Mouse (Mus musculus): Measurements from ENCODE around the gene Exoc1.

Exoc1 gene

GRCm38 (mm10) chr5:76529040-76529703 is at the start of gene Exoc1:
Gene Exoc1, plus strand, starts transcription at chr5:76529311.
- DNase-seq (ENCODE audit: low spot score in 2 of 2), result peak; percentile 91 to 93

GRCm38 (mm10) chr5:76483811-76484210 is 45.3 kb upstream of the Exoc1 start, which contains the start of gene Gm7271:
Gene Gm7271, plus strand, starts transcription at chr5:76484040.
- DNase-seq (ENCODE audit: low spot score in 2 of 2), result no peak

- peak in 1 of 2 experiments; percentile 45 for DNase-seq (ENCODE audit: low spot score in 2 of 2)
Observed at GRCm38 (mm10) chr5:76495126-76495525, 34.0 kb upstream of the Exoc1 start.

GRCm38 (mm10) chr5:76522446-76522845 is 6.7 kb upstream of the Exoc1 start:
- DNase-seq (ENCODE audit: low spot score in 2 of 2), result peak in 1 of 2 experiments; percentile 10

- no peak for DNase-seq (ENCODE audit: low spot score in 2 of 2)
Observed at GRCm38 (mm10) chr5:76524623-76525022, 4.5 kb upstream of the Exoc1 start.

GRCm38 (mm10) chr5:76525066-76525465 is 4.0 kb upstream of the Exoc1 start:
- DNase-seq (ENCODE audit: low spot score in 2 of 2), result no peak

- DNase-seq (ENCODE audit: low spot score in 2 of 2), result no peak
Observed at GRCm38 (mm10) chr5:76525829-76526228, 3.3 kb upstream of the Exoc1 start.

GRCm38 (mm10) chr5:76529704-76530066 is 574 bp downstream of the Exoc1 start:
- no peak for DNase-seq (ENCODE audit: low spot score in 2 of 2)

GRCm38 (mm10) chr5:76533186-76533585 is 4.1 kb downstream of the Exoc1 start:
- peak in 1 of 2 experiments; percentile 45 for DNase-seq (ENCODE audit: low spot score in 2 of 2)

- no peak for DNase-seq (ENCODE audit: low spot score in 2 of 2)
Observed at GRCm38 (mm10) chr5:76536231-76536630, 7.1 kb downstream of the Exoc1 start.

GRCm38 (mm10) chr5:76537578-76537977 is 8.5 kb downstream of the Exoc1 start:
- DNase-seq (ENCODE audit: low spot score in 2 of 2), result no peak

- peak in 1 of 2 experiments; percentile 34 for DNase-seq (ENCODE audit: low spot score in 2 of 2)
Observed at GRCm38 (mm10) chr5:76540181-76540580, 11.1 kb downstream of the Exoc1 start.

GRCm38 (mm10) chr5:76540842-76541241 is 11.7 kb downstream of the Exoc1 start:
- DNase-seq (ENCODE audit: low spot score in 2 of 2), result no peak

GRCm38 (mm10) chr5:76543200-76543599 is 14.1 kb downstream of the Exoc1 start:
- DNase-seq (ENCODE audit: low spot score in 2 of 2), result no peak

GRCm38 (mm10) chr5:76550426-76550825 is 21.3 kb downstream of the Exoc1 start:
- no peak for DNase-seq (ENCODE audit: low spot score in 2 of 2)

GRCm38 (mm10) chr5:76565321-76565720 is 36.2 kb downstream of the Exoc1 start:
- DNase-seq (ENCODE audit: low spot score in 2 of 2), result peak; percentile 74 to 86

- no peak for DNase-seq (ENCODE audit: low spot score in 2 of 2)
Observed at GRCm38 (mm10) chr5:76574251-76574650, 45.1 kb downstream of the Exoc1 start.

GRCm38 (mm10) chr5:76577026-76577425 is 47.9 kb downstream of the Exoc1 start:
- no peak for DNase-seq (ENCODE audit: low spot score in 2 of 2)

GRCm38 (mm10) chr5:76585378-76585777 is 56.3 kb downstream of the Exoc1 start:
- no peak for DNase-seq (ENCODE audit: low spot score in 2 of 2)

- peak; percentile 93 to 98 for DNase-seq (ENCODE audit: low spot score in 2 of 2)
Observed at GRCm38 (mm10) chr5:76588551-76589283, 59.6 kb downstream of the Exoc1 start, which contains the start of gene Cep135. Gene Cep135, plus strand, starts transcription at chr5:76588698.

GRCm38 (mm10) chr5:76589311-76589710 is 60.2 kb downstream of the Exoc1 start:
- DNase-seq (ENCODE audit: low spot score in 2 of 2), result no peak

GRCm38 (mm10) chr5:76590009-76590408 is 60.9 kb downstream of the Exoc1 start:
- no peak for DNase-seq (ENCODE audit: low spot score in 2 of 2)

- no peak for DNase-seq (ENCODE audit: low spot score in 2 of 2)
Observed at GRCm38 (mm10) chr5:76591885-76592284, 62.8 kb downstream of the Exoc1 start.
